Mouse (Mus musculus) embryonic facial prominence, embryonic 10.5 days (tissue): ENCODE data around the gene Creb3l1. TPM values are rescaled to one million over a fixed set of nuclear protein-coding genes. Genes with fewer than 3 reads are reported as not detected.

Experiments used
- DNase-seq: peaks from one replicate; pipeline ENCODE4 v3.0.0-alpha.2; 2017; ENCODE audit warnings: low spot score
- H3K27ac ChIP-seq: fragments of 300-500 bp; sonication (generic); replicated peaks from 2 replicates; pipeline ENCODE4 v1.5.1; 2016; ENCODE audit warnings: mild to moderate bottlenecking
- H3K27me3 ChIP-seq: fragments of 300-500 bp; sonication (generic); replicated peaks from 2 replicates; pipeline ENCODE4 v1.6.1; 2016; ENCODE audit warnings: low read depth, mild to moderate bottlenecking; ENCODE audit not compliant: poor library complexity, severe bottlenecking
- H3K36me3 ChIP-seq: fragments of 300-500 bp; sonication (generic); replicated peaks from 2 replicates; pipeline ENCODE4 v1.6.1; 2016; ENCODE audit warnings: mild to moderate bottlenecking, moderate library complexity
- H3K4me1 ChIP-seq: fragments of 300-500 bp; sonication (generic); 2 replicates; pipeline ENCODE4 v1.6.1; 2016
- H3K4me3 ChIP-seq: fragments of 300-500 bp; sonication (generic); 2 replicates; pipeline ENCODE4 v1.5.1; 2016; ENCODE audit warnings: mild to moderate bottlenecking, moderate library complexity
- H3K9me3 ChIP-seq: fragments of 300-500 bp; sonication (generic); 2 replicates; pipeline ENCODE4 v1.6.1; 2016; ENCODE audit warnings: mild to moderate bottlenecking
- WGBS: fragments of 180-500 bp; shearing (Covaris S2); methylation state at CpG from one replicate; pipeline ENCODE4 v1.1.7; 2016; 5-methylcytosine and 5-hydroxymethylcytosine counted together
- polyA plus RNA-seq: library from polyadenylated mRNA; unstranded; fragments of >200 nt; fragmentation: Nextera tagmentation; extraction: Ambion mirVana; gene quantifications from 2 replicates; pipeline ENCODE4 v1.2.1, GENCODE M21; 2016

The Creb3l1 gene
- polyA plus RNA-seq, 1 experiment from 2014 or later = 1.0 TPM

GRCm38 (mm10) chr2:92027811-92028590 is 3.7 kb upstream of the Creb3l1 start:
- no peak for DNase-seq
- Histone ChIP-seq H3K9me3 (no peaks in the 10 kb centered on the region), H3K27me3 (peaks cover 51% of the 10 kb centered on the region), H3K4me3 (no peak overlapping the region), H3K27ac (no peak overlapping the region), H3K36me3 (no peaks in the 10 kb centered on the region), H3K4me1 (peaks cover 15% of the 10 kb centered on the region)
- WGBS = 71% methylated on average over 11 of the region's 11 CpGs

- 75% methylated on average over 6 of the region's 6 CpGs for WGBS
- peaks cover 70% of the 10 kb centered on the region for H3K27me3 ChIP-seq
These were observed 1.7 kb upstream of the Creb3l1 start for GRCm38 (mm10) chr2:92025966-92026365.

GRCm38 (mm10) chr2:92025202-92025601 is 900 bp upstream of the Creb3l1 start:
- Histone ChIP-seq H3K36me3 (no peaks in the 10 kb centered on the region), H3K27me3 (peaks cover 74% of the 10 kb centered on the region), H3K27ac (no peak overlapping the region), H3K4me1 (peaks cover 24% of the 10 kb centered on the region), H3K9me3 (no peaks in the 10 kb centered on the region), H3K4me3 (no peak overlapping the region)
- no peak for DNase-seq
- WGBS = 88% methylated on average over 2 of the region's 2 CpGs

More at GRCm38 (mm10) chr2:92025966-92026365, 1.7 kb upstream of the Creb3l1 start:
- no peaks in the 10 kb centered on the region for H3K9me3 ChIP-seq
- peaks cover 20% of the 10 kb centered on the region for H3K4me1 ChIP-seq
- no peak overlapping the region for H3K4me3 ChIP-seq
- no peak overlapping the region for H3K27ac ChIP-seq
- H3K36me3 ChIP-seq = no peaks in the 10 kb centered on the region
- DNase-seq = no peak

GRCm38 (mm10) chr2:92023362-92024273 is 684 bp downstream of the Creb3l1 start:
- Histone ChIP-seq H3K27ac (peak overlapping the region; percentile 55; the same call in 1 of the 2 replicates), H3K4me1 (peaks cover 34% of the 10 kb centered on the region), H3K27me3 (peaks cover 74% of the 10 kb centered on the region), H3K4me3 (peak overlapping the region; percentile 68), H3K9me3 (no peaks in the 10 kb centered on the region), H3K36me3 (no peaks in the 10 kb centered on the region)
- DNase-seq = peak; percentile 45
- WGBS = 5% methylated on average over 52 of the region's 56 CpGs

GRCm38 (mm10) chr2:92020676-92021265 is 3.5 kb downstream of the Creb3l1 start:
- no peak for DNase-seq
- H3K4me1 ChIP-seq = peaks cover 47% of the 10 kb centered on the region
- WGBS = 55% methylated on average over 4 of the region's 4 CpGs
- H3K27me3 ChIP-seq = peaks cover 51% of the 10 kb centered on the region
- H3K27ac ChIP-seq = 0 out of 2 replicates have a peak overlapping the region, but pooled peaks have one; percentile 44
- H3K9me3 ChIP-seq = no peaks in the 10 kb centered on the region
- no peaks in the 10 kb centered on the region for H3K36me3 ChIP-seq
- no peak overlapping the region for H3K4me3 ChIP-seq

GRCm38 (mm10) chr2:92017440-92017839 is 6.9 kb downstream of the Creb3l1 start:
- Histone ChIP-seq H3K4me1 (peaks cover 48% of the 10 kb centered on the region), H3K4me3 (no peak overlapping the region), H3K9me3 (no peaks in the 10 kb centered on the region), H3K27ac (no peak overlapping the region), H3K27me3 (peaks cover 18% of the 10 kb centered on the region), H3K36me3 (no peaks in the 10 kb centered on the region)
- no peak for DNase-seq
- WGBS = 69% methylated on average over 1 of the region's 1 CpGs

GRCm38 (mm10) chr2:92016981-92017380 is 7.3 kb downstream of the Creb3l1 start:
- no peak overlapping the region for H3K27ac ChIP-seq
- WGBS = 60% methylated on average over 3 of the region's 3 CpGs
- no peaks in the 10 kb centered on the region for H3K9me3 ChIP-seq
- peaks cover 13% of the 10 kb centered on the region for H3K27me3 ChIP-seq
- H3K36me3 ChIP-seq = no peaks in the 10 kb centered on the region
- no peak overlapping the region for H3K4me3 ChIP-seq
- DNase-seq = no peak
- H3K4me1 ChIP-seq = peaks cover 53% of the 10 kb centered on the region

GRCm38 (mm10) chr2:92014891-92015290 is 9.4 kb downstream of the Creb3l1 start:
- no peak overlapping the region for H3K27ac ChIP-seq
- H3K4me3 ChIP-seq = no peak overlapping the region
- DNase-seq = no peak
- H3K36me3 ChIP-seq = no peaks in the 10 kb centered on the region
- no peaks in the 10 kb centered on the region for H3K9me3 ChIP-seq
- peaks cover 44% of the 10 kb centered on the region for H3K4me1 ChIP-seq
- WGBS = 83% methylated on average over 5 of the region's 5 CpGs
- H3K27me3 ChIP-seq = peaks cover 9% of the 10 kb centered on the region; the same call in 1 of the 2 replicates

- H3K4me1 ChIP-seq = peaks cover 43% of the 10 kb centered on the region
- H3K4me3 ChIP-seq = no peak overlapping the region
- H3K36me3 ChIP-seq = no peaks in the 10 kb centered on the region
- DNase-seq = no peak
- no peaks in the 10 kb centered on the region for H3K9me3 ChIP-seq
- peaks cover 13% of the 10 kb centered on the region for H3K27me3 ChIP-seq
- no peak overlapping the region for H3K27ac ChIP-seq
- 89% methylated on average over 6 of the region's 6 CpGs for WGBS
These were observed 10.1 kb downstream of the Creb3l1 start for GRCm38 (mm10) chr2:92014248-92014647.

- peaks cover 47% of the 10 kb centered on the region for H3K4me1 ChIP-seq
- no peaks in the 10 kb centered on the region for H3K9me3 ChIP-seq
- H3K36me3 ChIP-seq = no peaks in the 10 kb centered on the region
- H3K27me3 ChIP-seq = peaks cover 15% of the 10 kb centered on the region
- H3K27ac ChIP-seq = peak overlapping the region; percentile 71
- WGBS = 31% methylated on average over 8 of the region's 8 CpGs
- DNase-seq = peak; percentile 72
- peak overlapping the region; percentile 21; the same call in 1 of the 2 replicates for H3K4me3 ChIP-seq
These were observed 11.4 kb downstream of the Creb3l1 start for GRCm38 (mm10) chr2:92012768-92013445.

- Histone ChIP-seq H3K4me1 (peaks cover 50% of the 10 kb centered on the region), H3K27ac (no peak overlapping the region), H3K36me3 (no peaks in the 10 kb centered on the region), H3K27me3 (peaks cover 22% of the 10 kb centered on the region), H3K9me3 (no peaks in the 10 kb centered on the region), H3K4me3 (0 out of 2 replicates have a peak overlapping the region, but pooled peaks have one; percentile 1)
- DNase-seq = no peak
- WGBS = 84% methylated on average over 12 of the region's 12 CpGs
These were observed 12.6 kb downstream of the Creb3l1 start for GRCm38 (mm10) chr2:92011424-92012353.
